Mouse (Mus musculus) liver, embryonic 14.5 days (tissue): ENCODE results near the gene Brd3.

Experiments
- CTCF ChIP-seq: IDR thresholded peaks from 2 replicates; pipeline ENCODE4 v1.5.1; 2016; ENCODE audit warnings: antibody characterized with exemption, low read depth, control low read depth
- EP300 ChIP-seq: IDR thresholded peaks from 2 replicates; pipeline ENCODE4 v1.6.1; 2016; ENCODE audit warnings: antibody characterized with exemption, low read depth

GRCm38 (mm10) chr2:27406928-27407327, 100.5 kb downstream of the Brd3 start:
- no peak for TF ChIP-seq CTCF
- no peak for TF ChIP-seq EP300
